Mouse (Mus musculus) lung, postnatal 0 days (tissue): ENCODE data around the gene Gna11. TPM values are rescaled to one million over a fixed set of nuclear protein-coding genes. Genes with fewer than 3 reads are reported as not detected.

ENCODE experiments used
- ATAC-seq: fragments of 200-750 bp; cut with Nextera tagmentation; 2 replicates; pipeline ENCODE4 v1.8.0; 2017; ENCODE audit warnings: moderate library complexity
- DNase-seq: peaks from one replicate; pipeline ENCODE4 v3.0.0-alpha.2; 2016; ENCODE audit warnings: low spot score
- H3K27ac ChIP-seq: fragments of 300-500 bp; sonication (generic); 2 replicates; pipeline ENCODE4 v1.5.1; 2014; ENCODE audit warnings: antibody characterized with exemption, mild to moderate bottlenecking, low read length, mixed read lengths
- H3K27me3 ChIP-seq: fragments of 300-500 bp; sonication (generic); replicated peaks from 2 replicates; pipeline ENCODE4 v1.6.1; 2014; ENCODE audit warnings: low read length, mixed read lengths; ENCODE audit not compliant: insufficient read depth
- H3K36me3 ChIP-seq: fragments of 300-500 bp; sonication (generic); 2 replicates; pipeline ENCODE4 v1.6.1; 2014; ENCODE audit warnings: low read length, mixed read lengths; ENCODE audit not compliant: insufficient read depth
- H3K4me1 ChIP-seq: fragments of 300-500 bp; sonication (generic); 2 replicates; pipeline ENCODE4 v1.6.1; 2014; ENCODE audit warnings: antibody characterized with exemption, low read depth, low read length, mixed read lengths; ENCODE audit not compliant: insufficient read depth
- H3K4me2 ChIP-seq: fragments of 300-500 bp; sonication (generic); replicated peaks from 2 replicates; pipeline ENCODE4 v1.6.1; 2014; ENCODE audit warnings: low read depth, mild to moderate bottlenecking, low read length, moderate library complexity, mixed read lengths
- H3K4me3 ChIP-seq: fragments of 300-500 bp; sonication (generic); 2 replicates; pipeline ENCODE4 v1.5.1; 2014; ENCODE audit warnings: low read depth, low read length
- H3K9ac ChIP-seq: fragments of 300-500 bp; sonication (generic); replicated peaks from 2 replicates; pipeline ENCODE4 v1.6.1; 2014; ENCODE audit warnings: low read depth, mild to moderate bottlenecking
- H3K9me3 ChIP-seq: fragments of 300-500 bp; sonication (generic); 2 replicates; pipeline ENCODE4 v1.6.1; 2016; ENCODE audit warnings: low read length, mixed read lengths
- CTCF ChIP-seq: IDR thresholded peaks from 2 replicates; pipeline ENCODE4 v1.5.1; 2016; ENCODE audit warnings: antibody characterized with exemption, mild to moderate bottlenecking
- EP300 ChIP-seq: IDR thresholded peaks from 2 replicates; pipeline ENCODE4 v1.6.1; 2016; ENCODE audit warnings: antibody characterized with exemption, mild to moderate bottlenecking, control low read depth
- WGBS: fragments of 180-500 bp; shearing (Covaris S2); extraction: QIAGEN DNeasy Blood & Tissue Kit; methylation state at CpG from one replicate; pipeline ENCODE4 v1.1.7; 2014; 5-methylcytosine and 5-hydroxymethylcytosine counted together
- polyA plus RNA-seq: library from polyadenylated mRNA; unstranded; fragments of >200 nt; fragmentation: Nextera tagmentation; extraction: Ambion mirVana; gene quantifications from 2 replicates; pipeline ENCODE4 v1.2.1, GENCODE M21; 2015

Gna11 gene
- polyA plus RNA-seq, 1 experiment from 2014 or later, result 62.5 TPM

GRCm38 (mm10) chr10:81517227-81517626, 27.8 kb downstream of the Gna11 start:
- 63% methylated on average over 8 of the region's 8 CpGs for WGBS
- no peak overlapping the region for H3K4me3 ChIP-seq
- H3K9me3 ChIP-seq, result no peaks in the 10 kb centered on the region
- no peaks in the 10 kb centered on the region for H3K36me3 ChIP-seq
- TF ChIP-seq CTCF (no peak), EP300 (no peak)
- ATAC-seq (no peak), DNase-seq (no peak)
- no peaks in the 10 kb centered on the region for H3K4me1 ChIP-seq
- H3K27ac ChIP-seq, result no peak overlapping the region
- no peak overlapping the region for H3K4me2 ChIP-seq
- no peaks in the 10 kb centered on the region for H3K27me3 ChIP-seq
- H3K9ac ChIP-seq, result no peak overlapping the region

GRCm38 (mm10) chr10:81513798-81514197, 31.2 kb downstream of the Gna11 start:
- 86% methylated on average over 5 of the region's 5 CpGs for WGBS
- H3K27ac ChIP-seq, result no peak overlapping the region
- H3K4me3 ChIP-seq, result no peak overlapping the region
- H3K27me3 ChIP-seq, result no peaks in the 10 kb centered on the region
- DNase-seq, result no peak
- H3K36me3 ChIP-seq, result no peaks in the 10 kb centered on the region
- TF ChIP-seq EP300, result no peak
- TF ChIP-seq CTCF, result no peak
- H3K4me2 ChIP-seq, result no peak overlapping the region
- H3K4me1 ChIP-seq, result no peaks in the 10 kb centered on the region
- H3K9ac ChIP-seq, result no peak overlapping the region
- no peak for ATAC-seq
- H3K9me3 ChIP-seq, result no peaks in the 10 kb centered on the region

GRCm38 (mm10) chr10:81510246-81510810, 34.7 kb downstream of the Gna11 start:
- no peak overlapping the region for H3K4me2 ChIP-seq
- H3K9ac ChIP-seq, result no peak overlapping the region
- no peak overlapping the region for H3K27ac ChIP-seq
- 57% methylated on average over 14 of the region's 14 CpGs for WGBS
- no peaks in the 10 kb centered on the region for H3K27me3 ChIP-seq
- DNase-seq (no peak), ATAC-seq (0 out of 2 replicates have a peak, but pooled peaks have one; percentile 43)
- H3K36me3 ChIP-seq, result no peaks in the 10 kb centered on the region
- TF ChIP-seq CTCF (no peak), EP300 (no peak)
- H3K4me1 ChIP-seq, result no peaks in the 10 kb centered on the region
- no peaks in the 10 kb centered on the region for H3K9me3 ChIP-seq
- H3K4me3 ChIP-seq, result no peak overlapping the region

GRCm38 (mm10) chr10:81507691-81508489, 37.1 kb downstream of the Gna11 start:
- 61% methylated on average over 13 of the region's 13 CpGs for WGBS
- Histone ChIP-seq H3K27me3 (no peaks in the 10 kb centered on the region; the same call in 1 of the 2 replicates), H3K36me3 (no peaks in the 10 kb centered on the region), H3K4me1 (0 out of 2 replicates have a peak, but pooled peaks cover 1% of the 10 kb centered on the region), H3K4me2 (no peak overlapping the region), H3K4me3 (no peak overlapping the region), H3K27ac (no peak overlapping the region), H3K9me3 (no peaks in the 10 kb centered on the region), H3K9ac (no peak overlapping the region)
- TF ChIP-seq CTCF (no peak), EP300 (no peak)
- DNase-seq (no peak), ATAC-seq (no peak)

- H3K4me2 ChIP-seq, result no peak overlapping the region
- ATAC-seq (no peak), DNase-seq (no peak)
- no peak overlapping the region for H3K27ac ChIP-seq
- no peaks in the 10 kb centered on the region for H3K9me3 ChIP-seq
- H3K4me1 ChIP-seq, result 0 out of 2 replicates have a peak, but pooled peaks cover 3% of the 10 kb centered on the region
- WGBS, result 28% methylated on average over 6 of the region's 6 CpGs
- no peaks in the 10 kb centered on the region for H3K36me3 ChIP-seq
- no peak overlapping the region for H3K4me3 ChIP-seq
- H3K9ac ChIP-seq, result no peak overlapping the region
- H3K27me3 ChIP-seq, result no peaks in the 10 kb centered on the region; the same call in 1 of the 2 replicates
- TF ChIP-seq EP300, result no peak
- no peak for TF ChIP-seq CTCF
These were observed 37.9 kb downstream of the Gna11 start for GRCm38 (mm10) chr10:81507095-81507494.

- Histone ChIP-seq H3K4me1 (0 out of 2 replicates have a peak, but pooled peaks cover 3% of the 10 kb centered on the region), H3K27ac (no peak overlapping the region), H3K4me2 (no peak overlapping the region), H3K36me3 (no peaks in the 10 kb centered on the region), H3K27me3 (no peaks in the 10 kb centered on the region; the same call in 1 of the 2 replicates), H3K4me3 (no peak overlapping the region), H3K9me3 (no peaks in the 10 kb centered on the region), H3K9ac (no peak overlapping the region)
- ATAC-seq (no peak), DNase-seq (no peak)
- 60% methylated on average over 15 of the region's 15 CpGs for WGBS
- TF ChIP-seq EP300 (no peak), CTCF (no peak)
These were observed 39.9 kb downstream of the Gna11 start for GRCm38 (mm10) chr10:81505016-81505664.
